Mouse (Mus musculus) monocyte, adult 2 months (primary cell): ENCODE results near the gene Gna12.

Source experiments
- DNase-seq, 2 experiments: peaks; one replicate each; pipeline ENCODE4 v3.0.0; 2022; ENCODE audit warnings: low spot score in 2 of 2, low read depth in 1 of 2

Gna12 gene

DNA sequence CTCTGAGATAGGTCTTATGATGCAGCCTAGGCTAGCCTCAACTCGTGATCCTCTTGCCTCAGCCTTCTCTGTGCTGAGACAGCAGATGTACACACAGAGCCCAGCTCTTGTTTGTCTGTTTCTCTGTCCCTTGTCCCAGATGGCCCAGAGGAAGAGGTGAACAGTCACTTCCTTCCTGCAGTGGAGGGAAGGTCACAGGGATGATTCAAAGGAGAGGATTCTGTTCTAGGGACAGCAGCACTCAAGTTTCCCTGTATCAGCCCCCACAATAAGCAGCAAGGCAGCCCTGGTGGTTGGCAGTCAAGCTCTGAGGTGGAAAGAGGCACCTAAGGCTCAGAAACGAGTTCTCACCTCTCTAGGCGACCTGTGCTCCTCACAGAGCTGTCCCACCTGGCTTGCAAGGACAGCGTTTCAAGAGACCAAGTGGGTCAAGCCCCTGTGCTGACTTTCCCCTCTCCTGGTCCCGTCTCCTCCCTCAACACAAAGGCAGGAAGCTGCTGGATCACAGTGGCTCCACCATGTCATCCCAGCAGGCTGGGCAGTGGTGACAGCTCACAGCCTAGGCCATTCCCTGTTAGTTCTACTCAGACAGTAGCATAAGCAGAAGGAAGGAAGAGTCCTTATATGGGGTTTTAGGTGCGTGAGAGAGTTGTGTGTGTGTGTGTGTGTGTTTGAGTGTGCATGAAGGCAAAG is 65.2 kb downstream of the Gna12 start:
- no peak for DNase-seq

DNA sequence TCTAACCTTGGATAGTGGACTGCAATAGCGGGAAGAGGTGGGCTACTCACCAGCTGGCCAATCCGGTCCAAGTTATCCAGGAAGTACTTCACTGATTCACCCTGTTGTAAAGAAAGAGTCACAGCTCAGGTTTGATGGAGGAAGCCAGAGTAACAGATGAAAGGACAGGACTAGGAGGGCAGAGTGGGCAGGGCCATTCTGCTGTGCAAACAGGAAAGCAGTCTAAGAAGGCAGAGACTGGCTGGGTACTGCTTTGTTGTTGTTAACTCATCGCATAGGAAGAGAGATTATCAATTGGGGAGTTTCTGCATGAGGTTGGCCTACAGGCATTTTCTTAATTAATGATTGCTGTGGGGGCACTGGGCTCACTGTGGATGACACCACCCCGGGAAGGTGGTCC is 67.7 kb downstream of the Gna12 start:
- DNase-seq: no peak

DNA sequence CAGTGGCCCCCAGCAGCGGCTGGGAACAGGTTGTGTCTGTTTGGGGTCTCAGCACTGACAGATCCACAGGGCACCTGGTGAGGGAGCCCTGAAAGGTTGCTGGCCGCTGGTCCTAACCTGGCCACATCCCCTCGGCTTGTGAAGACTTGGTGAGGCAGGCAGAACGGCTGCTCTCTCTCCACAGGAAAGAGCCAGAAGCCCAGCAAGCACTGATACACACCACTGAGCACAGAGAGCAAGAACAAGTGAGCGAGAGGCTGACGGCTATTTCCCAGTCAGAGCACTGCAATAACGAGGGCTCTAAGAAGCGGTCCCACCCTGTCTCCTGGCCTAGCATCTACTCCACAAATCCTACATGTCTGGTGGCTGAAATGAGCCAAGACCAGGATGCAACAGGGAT is 71.4 kb downstream of the Gna12 start:
- no peak for DNase-seq

DNA sequence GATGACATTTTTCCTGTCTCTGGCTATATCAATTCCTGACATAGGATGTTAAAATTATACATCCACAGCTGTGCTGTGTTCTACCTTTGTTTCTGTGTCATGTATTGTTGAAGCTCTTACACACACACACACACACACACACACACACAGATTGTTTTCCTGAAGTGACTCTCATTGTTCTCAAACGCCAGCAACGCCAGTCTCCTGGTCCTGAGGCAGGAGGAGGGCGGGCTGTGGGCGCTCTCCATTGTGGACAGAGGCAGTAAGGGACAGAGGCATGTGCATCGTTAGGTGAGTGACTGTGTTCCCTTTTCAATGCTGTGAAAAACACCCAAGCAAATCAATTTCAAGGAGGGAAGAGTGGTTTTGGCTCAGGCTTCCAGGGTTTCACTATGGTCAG is 77.0 kb downstream of the Gna12 start:
- DNase-seq: no peak

DNA sequence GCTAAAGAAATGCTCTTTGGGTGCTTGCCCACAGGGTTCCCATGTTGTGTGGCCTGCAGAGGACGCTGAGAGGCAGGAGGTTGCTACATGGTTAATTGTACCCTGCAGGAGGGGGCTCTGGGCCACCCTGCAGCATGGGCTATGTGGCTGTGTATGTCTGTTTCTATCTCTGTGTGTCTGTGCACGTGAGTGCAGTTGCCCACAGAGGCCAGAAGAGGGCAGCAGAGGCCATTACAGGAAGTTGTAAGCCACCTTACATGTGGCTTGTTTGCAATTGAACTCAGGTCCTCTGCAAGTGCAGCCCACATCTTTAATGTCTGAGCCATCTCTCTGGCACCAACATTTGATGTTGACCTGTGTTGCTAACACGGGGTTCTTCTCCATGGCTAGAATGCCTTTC is 77.6 kb downstream of the Gna12 start:
- DNase-seq: no peak

DNA sequence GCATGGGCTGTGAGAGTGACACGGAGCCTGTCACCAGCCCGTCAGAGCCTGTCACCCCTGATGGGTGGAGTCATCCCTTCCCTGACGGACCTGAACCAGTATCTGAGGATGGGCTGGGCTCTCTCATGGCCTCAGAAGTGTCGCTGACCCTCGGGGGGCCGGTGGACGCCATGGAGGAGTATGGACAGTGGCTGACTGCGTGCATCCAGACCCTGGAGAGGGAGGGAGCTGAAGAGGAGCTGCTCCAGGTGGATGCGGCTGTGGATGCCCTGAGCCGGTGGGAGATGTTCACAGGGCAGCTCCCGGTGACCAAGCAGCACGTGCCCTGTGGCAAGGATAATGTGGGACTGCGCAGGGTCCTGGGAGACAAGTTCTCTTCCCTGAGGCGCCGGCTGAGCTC is 78.2 kb downstream of the Gna12 start:
- DNase-seq: no peak

DNA sequence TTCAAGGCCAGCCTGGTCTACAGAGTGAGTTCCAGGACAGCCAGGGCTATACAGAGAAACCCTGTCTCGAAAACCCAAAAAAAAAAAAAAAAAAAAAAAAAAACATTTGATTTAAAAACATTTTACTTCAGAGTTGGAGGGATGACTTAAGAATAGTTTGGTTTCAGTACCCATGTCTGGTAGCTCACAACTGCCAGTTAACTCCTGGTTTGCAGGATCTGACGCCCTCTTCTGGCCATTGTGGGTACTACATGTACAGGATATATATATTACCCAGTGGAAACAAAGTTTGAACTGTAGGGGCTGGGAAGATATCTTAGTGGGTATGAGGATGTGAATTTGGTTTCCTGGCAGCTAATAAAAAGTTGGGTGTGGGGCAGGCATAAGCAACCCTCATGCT is 79.3 kb downstream of the Gna12 start:
- peak in 1 of 2 experiments; percentile 18 for DNase-seq

DNA sequence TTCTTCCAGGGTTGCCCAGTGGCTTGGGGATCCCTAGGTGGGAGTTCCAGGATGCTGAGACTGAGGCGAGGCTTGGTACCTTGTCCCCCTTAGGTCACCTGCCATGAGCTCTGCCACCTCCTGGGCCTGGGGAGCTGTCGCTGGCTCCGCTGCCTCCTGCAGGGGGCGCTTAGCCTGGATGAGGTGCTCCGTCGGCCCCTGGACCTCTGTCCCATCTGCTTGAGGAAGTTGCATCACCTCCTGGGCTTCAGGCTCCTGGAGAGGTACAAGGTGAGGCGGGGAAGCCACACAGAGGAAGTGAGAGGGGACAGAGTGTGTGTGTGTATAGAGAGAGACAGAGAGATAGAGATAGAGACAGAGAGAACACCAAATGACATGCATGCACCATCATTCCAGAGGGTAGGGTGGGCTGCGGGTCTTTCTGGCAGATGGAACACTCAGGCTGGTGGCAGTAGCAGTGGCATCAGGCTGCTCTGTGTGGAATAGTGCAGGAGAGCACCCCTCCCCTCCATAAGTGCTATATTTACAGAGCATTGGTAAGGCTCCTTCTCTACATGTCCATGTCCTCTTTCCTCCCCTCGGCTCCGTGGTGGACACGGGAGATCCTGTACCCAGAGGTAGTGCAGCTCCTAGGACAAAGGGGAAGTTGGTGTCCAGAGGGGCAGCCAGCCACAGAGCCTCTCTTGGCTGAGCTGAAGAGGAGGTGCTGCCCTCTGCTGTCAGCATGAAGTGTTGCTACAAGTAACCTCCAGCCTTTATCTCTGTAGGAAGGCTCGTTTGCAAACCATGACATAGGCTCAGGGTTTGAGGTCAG is 81.0 kb downstream of the Gna12 start:
- peak; percentile 54 to 64 for DNase-seq

DNA sequence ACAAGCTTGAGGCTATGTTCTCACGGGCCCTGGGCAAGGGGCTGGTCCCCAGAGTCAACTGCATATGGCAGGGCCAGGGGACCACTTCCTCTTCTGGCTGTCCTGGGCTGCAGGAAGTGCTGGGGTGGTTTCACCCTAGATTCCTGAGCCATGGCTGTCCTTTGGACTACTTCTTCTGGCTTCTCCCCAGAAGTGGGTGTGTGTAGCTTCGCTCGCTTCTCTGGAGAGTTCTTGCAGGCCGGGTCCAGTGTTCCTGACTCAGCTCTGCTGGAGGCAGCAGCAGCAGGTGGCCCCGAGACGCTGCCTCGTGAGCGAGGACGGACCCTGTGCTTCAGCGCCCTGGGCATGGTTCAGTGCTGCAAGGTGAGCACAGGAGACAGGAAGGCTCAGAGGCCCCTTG is 81.8 kb downstream of the Gna12 start:
- DNase-seq: no peak

DNA sequence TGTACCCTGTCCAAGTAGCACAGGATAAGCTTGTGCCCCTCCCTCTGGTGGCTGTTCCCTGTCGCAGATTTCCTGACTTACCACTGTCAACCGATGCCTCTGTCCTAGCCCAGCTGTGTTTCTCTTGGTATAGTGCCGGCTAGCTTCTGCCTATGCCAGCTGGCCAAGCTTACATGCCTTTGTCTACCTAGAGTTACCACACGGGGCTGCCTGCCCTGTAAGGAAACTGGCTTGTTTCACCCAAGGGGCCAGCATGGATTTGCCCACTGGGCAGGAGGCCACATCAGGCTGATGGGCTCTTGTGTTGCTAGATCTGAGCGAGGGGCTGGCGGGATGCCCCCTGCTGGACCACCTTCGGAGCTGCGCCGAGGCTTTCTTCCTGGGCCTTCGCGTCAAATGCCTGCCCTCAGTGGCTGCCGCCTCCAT is 86.5 kb downstream of the Gna12 start:
- DNase-seq: no peak

DNA sequence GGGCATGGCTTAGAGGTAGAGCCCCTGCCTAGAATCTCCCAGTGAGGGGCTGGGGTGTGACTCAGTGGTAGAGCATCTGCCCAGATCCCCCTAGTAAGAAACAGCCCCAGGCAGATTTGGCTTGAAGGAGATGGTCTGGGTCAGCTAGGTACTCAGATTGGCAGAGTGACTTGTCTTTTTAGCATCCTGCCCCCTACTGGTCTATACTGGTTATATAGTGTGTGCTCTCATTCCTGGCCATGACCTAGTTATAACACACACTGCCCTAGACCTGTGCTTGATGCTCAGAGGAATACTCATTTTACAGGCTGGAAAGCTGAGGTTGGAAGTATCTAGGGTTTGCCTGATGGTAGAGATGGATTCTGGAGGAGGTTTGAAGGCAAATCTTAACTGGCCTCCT is 88.4 kb downstream of the Gna12 start:
- no peak for DNase-seq

DNA sequence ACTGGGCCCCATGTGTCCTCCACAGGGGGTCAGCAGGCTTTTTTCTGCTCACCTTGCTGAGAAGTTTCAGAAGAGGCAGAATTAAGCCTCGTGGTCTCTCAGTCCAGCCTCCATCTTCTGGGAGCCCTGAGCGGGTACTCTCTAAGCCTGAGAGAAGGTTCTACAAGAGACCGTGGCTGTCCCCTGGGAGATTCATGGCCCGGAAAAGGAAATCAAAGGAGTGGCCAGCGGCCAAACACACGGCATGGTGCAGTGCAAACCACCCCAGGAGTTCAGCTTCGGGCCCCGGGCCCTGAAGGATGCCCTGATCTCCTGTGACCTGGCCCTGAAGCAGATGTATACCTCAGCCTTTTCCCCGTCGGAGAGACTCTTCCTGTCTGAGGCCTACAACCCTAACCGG is 89.2 kb downstream of the Gna12 start:
- DNase-seq: no peak

DNA sequence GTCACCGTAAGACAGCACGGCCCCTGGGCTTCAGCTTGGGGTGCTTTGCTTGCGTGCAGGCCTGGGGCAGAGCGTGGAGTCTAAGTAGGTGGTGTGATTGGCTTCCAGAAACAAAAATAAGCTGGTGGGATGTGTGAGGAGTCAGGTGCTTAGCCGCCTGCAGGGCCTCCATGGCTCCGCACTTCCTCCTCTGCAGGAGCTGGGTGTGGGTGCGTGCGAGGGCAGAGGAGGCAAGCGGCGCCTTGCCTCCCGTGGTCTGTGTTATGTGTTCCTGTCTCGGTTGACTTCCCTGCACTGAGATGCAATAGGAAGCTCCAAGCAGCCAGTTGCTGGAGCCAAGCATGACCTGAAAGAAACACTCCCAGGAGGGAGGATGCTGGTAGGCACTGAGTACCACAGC is 90.4 kb downstream of the Gna12 start:
- peak; percentile 30 to 63 for DNase-seq

DNA sequence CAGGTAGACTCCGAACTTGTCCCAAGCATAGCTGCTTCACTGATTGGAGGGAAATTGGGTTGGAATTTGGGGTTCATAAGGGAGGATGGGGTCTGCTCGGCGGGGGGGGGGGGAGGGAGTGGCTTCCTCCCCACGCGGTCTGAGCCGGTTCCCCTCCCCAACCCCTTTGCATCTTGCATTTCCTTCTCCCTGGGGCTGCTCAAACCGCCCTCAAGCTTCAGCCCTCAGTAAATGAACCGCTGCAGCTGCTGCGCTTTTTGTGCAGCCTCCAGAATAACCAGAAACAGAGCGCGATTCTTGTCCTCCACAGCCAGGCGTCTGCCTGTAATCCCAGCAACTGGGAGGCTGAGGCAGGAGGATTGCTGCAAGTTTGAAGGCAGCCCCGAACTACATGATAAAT is 94.1 kb downstream of the Gna12 start:
- no peak for DNase-seq

DNA sequence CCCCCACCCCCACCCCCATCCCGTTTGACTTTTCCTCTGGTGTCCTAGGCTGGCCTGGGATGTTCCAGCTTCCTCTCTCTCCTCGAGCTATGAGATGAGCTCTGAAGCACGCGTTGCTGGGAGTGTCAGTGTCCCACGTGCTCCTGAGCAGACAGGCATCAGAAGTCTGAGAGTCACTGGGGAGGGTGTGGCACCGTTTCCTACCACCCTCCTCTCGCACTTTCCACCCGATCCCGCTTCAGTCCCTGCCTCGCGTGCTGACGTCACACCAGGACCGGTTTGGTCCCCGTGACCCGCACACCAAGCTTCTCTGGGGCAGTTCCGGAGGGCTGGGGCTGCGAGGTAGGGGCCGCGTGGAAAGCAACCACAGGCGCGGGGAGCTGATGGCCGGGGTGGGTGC is 94.9 kb downstream of the Gna12 start:
- DNase-seq: peak; percentile 76 to 90

DNA sequence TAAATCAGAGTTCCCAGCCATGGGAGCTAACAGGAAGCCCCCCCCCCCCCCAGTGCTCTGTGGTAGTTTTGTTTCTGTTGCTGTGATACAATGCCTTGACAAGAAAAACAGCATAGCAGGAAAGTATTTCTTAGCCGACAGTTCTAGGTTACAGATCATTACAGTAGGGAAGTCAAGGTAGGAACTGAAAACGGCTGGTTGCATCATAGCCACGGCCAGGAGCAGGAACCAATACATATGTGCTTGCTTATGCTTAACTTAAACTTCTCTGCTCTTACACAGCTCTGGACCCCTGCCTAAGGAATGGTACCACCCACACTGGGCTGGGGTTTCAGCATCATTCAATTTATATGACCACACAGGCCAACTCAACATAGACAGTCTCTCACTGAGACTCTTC is 96.9 kb downstream of the Gna12 start:
- DNase-seq: peak; percentile 66 to 74

DNA sequence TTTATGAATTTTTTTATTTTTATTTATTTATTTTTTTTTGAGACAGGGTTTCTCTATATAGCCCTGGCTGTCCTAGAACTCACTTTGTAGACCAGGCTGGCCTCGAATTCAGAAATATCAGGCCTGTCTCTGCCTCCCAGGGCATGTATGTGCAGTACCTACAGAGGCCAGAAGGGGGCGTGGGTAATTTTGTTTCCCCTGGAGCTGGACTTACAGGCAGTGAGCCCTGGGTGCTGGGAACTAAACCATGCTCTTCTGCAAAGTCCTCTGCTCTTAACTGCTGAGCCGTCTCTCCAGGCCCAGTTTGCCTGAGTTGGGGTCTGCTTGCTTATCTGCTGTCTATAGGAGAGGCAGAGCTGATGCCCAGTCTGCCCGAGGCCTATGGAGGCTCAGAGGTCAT is 98.0 kb downstream of the Gna12 start:
- DNase-seq: no peak

DNA sequence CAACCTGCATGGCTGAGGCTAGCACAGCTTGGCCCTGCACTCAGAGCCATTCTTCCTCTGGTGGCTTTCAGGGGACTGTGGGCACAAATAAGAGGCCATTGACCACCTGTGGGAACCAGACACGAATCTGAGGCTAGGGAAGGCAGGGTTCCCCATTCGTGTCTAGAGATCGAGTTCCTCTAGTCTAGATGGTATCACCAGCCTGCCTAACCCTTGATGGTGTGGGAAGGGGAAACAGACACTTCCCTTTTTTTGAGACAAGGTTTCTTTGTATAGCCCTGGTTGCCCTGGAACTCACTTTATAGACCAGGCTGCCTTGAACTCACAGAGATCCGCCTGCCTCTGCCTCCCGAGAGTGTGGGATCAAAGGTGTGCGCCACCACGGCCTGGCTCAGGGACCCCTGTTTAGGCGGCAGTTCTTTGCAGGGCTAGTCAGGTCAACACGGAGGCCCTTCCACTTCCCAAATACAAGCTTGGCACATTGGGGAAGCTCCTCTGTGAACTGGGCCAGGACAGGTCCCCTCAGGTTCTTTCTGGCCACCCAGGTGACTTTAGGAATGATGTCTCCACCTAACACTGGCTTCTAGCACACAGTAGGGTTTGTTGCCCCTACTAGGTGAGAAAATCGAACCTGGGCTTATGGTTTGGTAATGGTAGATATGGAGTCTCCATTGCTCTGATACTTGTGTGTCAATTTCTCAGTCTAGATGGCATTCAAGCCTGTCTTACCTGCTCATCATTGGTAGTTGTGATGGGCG is 99.0 kb downstream of the Gna12 start:
- DNase-seq: peak; percentile 34 to 56

DNA sequence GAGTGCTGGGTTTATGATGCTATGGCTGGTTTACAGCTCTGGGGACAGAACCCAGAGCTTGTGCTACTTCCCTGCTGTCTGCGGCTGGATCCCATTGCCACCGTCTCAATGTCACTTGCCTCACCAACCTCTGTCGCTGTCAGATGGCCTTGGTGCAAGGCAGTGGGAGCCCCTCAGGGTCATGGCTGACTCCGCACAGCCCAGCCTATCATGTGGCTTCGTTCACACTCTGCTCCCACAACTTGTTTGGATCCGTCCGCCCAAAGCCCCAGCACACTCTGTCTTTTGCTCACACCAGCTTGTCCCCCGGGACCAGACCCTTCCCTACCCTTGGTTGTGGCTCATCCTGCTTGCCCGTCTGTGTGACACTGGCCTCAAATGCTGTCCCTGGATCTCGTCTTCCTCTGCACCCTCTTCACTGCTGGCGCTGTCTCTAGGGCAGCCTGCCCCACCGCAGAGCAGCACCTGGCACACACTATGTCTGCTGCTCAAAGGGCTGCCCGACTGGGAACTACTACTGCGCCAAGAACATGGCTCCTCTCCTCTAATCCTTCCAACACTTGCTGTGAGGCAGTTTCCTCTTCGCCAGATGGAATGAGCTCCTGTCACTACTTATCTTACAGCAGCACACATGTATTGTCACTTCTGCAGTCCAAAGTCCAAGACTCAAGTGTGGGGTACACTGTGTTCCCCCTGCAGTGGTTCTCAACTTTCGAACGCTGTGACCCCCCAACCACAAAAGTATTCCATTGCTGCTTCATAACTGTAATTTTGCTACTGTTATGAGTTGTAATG is 103.1 kb downstream of the Gna12 start:
- no peak for DNase-seq

DNA sequence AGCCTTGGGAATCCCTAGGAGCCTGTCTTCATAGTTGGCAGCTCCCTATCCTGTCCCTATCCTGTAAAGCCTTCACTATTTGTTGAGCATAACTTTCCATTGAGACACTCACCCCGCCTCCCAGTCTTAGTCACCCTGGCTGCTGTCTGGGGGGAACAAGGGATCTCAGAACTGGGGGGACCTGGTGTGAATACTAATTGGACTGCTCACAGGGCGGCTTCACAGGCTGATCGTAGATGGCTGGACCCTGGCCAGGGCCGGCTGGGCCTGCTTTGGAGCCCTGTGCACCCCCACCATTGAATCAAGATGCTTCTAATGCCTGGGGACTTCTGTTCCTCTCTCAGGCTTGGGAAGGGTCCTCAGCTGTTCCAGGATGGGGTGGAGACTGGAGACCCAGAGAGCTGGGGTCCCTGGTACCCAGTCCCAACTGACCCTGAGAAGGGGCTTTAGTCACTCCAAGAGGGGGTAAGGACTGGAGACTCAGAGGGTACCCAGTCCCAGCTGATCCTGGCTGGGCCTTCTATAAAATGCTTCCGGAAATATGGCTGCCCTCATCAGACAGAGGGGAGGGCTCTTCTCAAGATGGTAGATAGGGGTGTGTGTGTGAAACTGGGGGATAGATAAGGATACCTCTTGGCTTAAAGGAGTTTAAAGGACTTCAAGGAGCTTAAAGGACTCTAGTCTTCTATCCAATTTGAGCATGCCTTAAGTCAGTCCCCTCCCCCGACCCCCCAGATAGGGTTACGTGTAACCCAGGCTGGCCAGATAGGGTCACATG is 104.0 kb downstream of the Gna12 start:
- no peak for DNase-seq
